Mouse (Mus musculus) liver, embryonic 13.5 days (tissue): ENCODE data around the gene Ooep. TPM values are rescaled to one million over a fixed set of nuclear protein-coding genes. Genes with fewer than 3 reads are reported as not detected.
A peak's percentile ranks its signal among the peaks of the same experiment; 100 is the strongest.

Experiments
- ATAC-seq: fragments of 200-750 bp; cut with Nextera tagmentation; 2 replicates; pipeline ENCODE4 v1.8.0; 2017; ENCODE audit warnings: low read depth, mild to moderate bottlenecking, moderate number of reproducible peaks, moderate library complexity
- DNase-seq: peaks from one replicate; pipeline ENCODE4 v3.0.0; 2022
- H3K27ac ChIP-seq: fragments of 300-500 bp; sonication (generic); 2 replicates; pipeline ENCODE4 v1.5.1; 2015; ENCODE audit warnings: moderate library complexity, mild to moderate bottlenecking, inconsistent platforms
- H3K27me3 ChIP-seq: fragments of 300-500 bp; sonication (generic); 2 replicates; pipeline ENCODE4 v1.6.1; 2015; ENCODE audit warnings: mild to moderate bottlenecking, inconsistent platforms
- H3K36me3 ChIP-seq: fragments of 300-500 bp; sonication (generic); 2 replicates; pipeline ENCODE4 v1.6.1; 2015; ENCODE audit warnings: mild to moderate bottlenecking, inconsistent platforms
- H3K4me1 ChIP-seq: fragments of 300-500 bp; sonication (generic); replicated peaks from 2 replicates; pipeline ENCODE4 v1.6.1; 2015; ENCODE audit warnings: inconsistent platforms
- H3K4me2 ChIP-seq: fragments of 300-500 bp; sonication (generic); 2 replicates; pipeline ENCODE4 v1.6.1; 2015; ENCODE audit warnings: inconsistent platforms, mild to moderate bottlenecking, moderate library complexity
- H3K4me3 ChIP-seq: fragments of 300-500 bp; sonication (generic); replicated peaks from 2 replicates; pipeline ENCODE4 v1.5.1; 2015; ENCODE audit warnings: mild to moderate bottlenecking, inconsistent platforms
- H3K9ac ChIP-seq: fragments of 300-500 bp; sonication (generic); 2 replicates; pipeline ENCODE4 v1.6.1; 2015; ENCODE audit warnings: mild to moderate bottlenecking, inconsistent platforms
- H3K9me3 ChIP-seq: fragments of 300-500 bp; sonication (generic); replicated peaks from 2 replicates; pipeline ENCODE4 v1.6.1; 2016; ENCODE audit warnings: inconsistent platforms
- WGBS: fragments of 180-500 bp; shearing (Covaris S2); methylation state at CpG from one replicate; pipeline ENCODE4 v1.1.7; 2015; ENCODE audit not compliant: insufficient replicate concordance; 5-methylcytosine and 5-hydroxymethylcytosine counted together
- polyA plus RNA-seq: library from polyadenylated mRNA; unstranded; fragments of >200 nt; fragmentation: Nextera tagmentation; extraction: Ambion mirVana; gene quantifications from 2 replicates; pipeline ENCODE4 v1.2.1, GENCODE M21; 2015

The Ooep gene
- 0.08 and 0.12 TPM in 2 replicates for polyA plus RNA-seq

DNA sequence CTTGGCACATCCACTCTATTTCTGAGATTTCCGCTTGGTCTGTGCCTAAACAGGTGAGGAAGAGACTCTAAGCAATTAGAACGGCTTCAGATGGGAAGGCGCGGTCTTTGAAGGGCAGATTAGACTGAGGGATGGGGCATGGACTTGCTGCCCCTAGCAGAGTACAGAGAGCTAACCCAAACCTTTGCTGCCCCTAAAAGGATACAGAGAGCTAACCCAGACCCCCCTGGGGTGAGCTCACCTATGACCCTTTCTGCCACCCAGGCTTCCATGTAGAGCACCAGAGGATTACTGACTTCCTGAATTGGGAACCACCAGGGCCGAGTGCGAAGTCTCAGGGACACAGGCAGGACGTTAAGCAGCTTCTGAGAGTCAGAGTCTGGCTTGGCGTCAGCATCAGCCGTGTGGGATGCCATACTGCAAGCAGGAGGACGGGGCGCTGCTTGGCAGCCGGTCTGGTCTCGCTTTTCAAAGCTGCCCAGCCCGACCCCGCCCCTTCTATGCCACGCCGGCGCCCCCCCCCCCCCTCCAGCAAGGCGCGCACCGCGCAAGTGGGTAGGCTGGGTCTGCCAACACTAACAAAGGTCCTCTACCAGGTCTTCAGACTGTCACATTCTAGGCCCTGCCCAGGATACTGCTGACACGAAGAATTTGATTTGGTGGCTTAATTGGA lies at the start of gene Ooep:
Ooep (minus strand) TSS at position 613 of the 673 bp plus-strand sequence.
- Histone ChIP-seq H3K4me3 (no peak within 1 kb of the TSS; the same call in 1 of the 2 replicates), H3K9me3 (no peaks in the 10 kb centered on the region), H3K4me1 (no peaks in the 10 kb centered on the region), H3K36me3 (no peaks in the 10 kb centered on the region), H3K9ac (no peak within 1 kb of the TSS), H3K4me2 (peak within 1 kb of the TSS; percentile 43), H3K27ac (no peak within 1 kb of the TSS), H3K27me3 (peaks cover 29% of the 10 kb centered on the region)
- 6% methylated on average over 23 of the region's 23 CpGs for WGBS
- ATAC-seq (no peak), DNase-seq (no peak)

DNA sequence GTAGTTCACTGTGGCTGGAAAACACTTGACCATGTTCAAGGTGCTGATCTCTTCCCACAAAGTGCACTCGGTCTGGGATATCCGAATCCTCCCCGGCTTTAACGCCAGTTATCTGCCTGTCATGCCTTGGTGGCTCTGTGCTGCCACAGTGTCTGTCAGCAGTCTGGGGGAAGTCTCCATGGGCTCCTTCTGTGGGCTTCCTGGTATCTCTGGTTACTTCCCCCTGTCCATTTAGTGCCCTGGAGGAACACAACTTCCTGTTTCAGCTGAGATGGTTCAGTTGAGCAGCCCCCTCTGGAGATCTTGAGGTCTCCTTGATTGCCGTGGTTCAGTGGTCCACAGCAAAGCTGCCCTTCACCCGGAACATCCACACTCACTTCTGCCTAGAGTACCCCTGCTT lies 49.7 kb upstream of the Ooep start:
- H3K9me3 ChIP-seq: no peaks in the 10 kb centered on the region
- H3K27ac ChIP-seq: no peak overlapping the region
- ATAC-seq (peak; percentile 51; the same call in 1 of the 2 replicates), DNase-seq (no peak)
- peak overlapping the region; percentile 59; the same call in 1 of the 2 replicates for H3K9ac ChIP-seq
- no peaks in the 10 kb centered on the region for H3K36me3 ChIP-seq
- peaks cover 8% of the 10 kb centered on the region for H3K4me1 ChIP-seq
- H3K4me3 ChIP-seq: peak overlapping the region; percentile 45
- H3K4me2 ChIP-seq: peak overlapping the region; percentile 67
- H3K27me3 ChIP-seq: no peaks in the 10 kb centered on the region; the same call in 1 of the 2 replicates
- 22% methylated on average over 6 of the region's 6 CpGs for WGBS

DNA sequence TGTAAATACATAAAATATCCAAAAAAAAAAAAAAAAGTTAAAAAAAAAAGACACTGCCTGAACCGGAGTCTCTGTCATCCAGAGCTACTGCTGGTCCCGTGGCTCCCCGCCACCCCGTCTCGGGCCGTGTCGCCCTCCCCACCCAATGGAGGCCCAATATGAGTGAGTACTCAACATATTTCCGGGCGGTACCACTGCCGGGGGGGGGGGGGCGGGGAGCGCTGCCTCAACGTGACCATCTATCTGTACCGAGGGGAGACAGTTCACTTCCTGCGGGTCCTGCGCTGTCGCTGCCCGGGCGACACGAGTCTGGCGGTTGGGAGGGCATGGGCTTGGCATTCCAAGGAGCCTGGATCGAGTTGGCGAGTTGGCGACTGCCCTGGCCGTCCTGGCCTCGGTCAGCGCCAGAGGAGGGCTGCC lies 48.8 kb upstream of the Ooep start:
- Histone ChIP-seq H3K4me2 (peak overlapping the region; percentile 67), H3K4me1 (peaks cover 8% of the 10 kb centered on the region), H3K36me3 (no peaks in the 10 kb centered on the region), H3K27me3 (no peaks in the 10 kb centered on the region; the same call in 1 of the 2 replicates), H3K9ac (peak overlapping the region; percentile 59), H3K4me3 (peak overlapping the region; percentile 45), H3K9me3 (no peaks in the 10 kb centered on the region), H3K27ac (no peak overlapping the region)
- 4% methylated on average over 26 of the region's 27 CpGs for WGBS
- DNase-seq (no peak), ATAC-seq (peak; percentile 67)

DNA sequence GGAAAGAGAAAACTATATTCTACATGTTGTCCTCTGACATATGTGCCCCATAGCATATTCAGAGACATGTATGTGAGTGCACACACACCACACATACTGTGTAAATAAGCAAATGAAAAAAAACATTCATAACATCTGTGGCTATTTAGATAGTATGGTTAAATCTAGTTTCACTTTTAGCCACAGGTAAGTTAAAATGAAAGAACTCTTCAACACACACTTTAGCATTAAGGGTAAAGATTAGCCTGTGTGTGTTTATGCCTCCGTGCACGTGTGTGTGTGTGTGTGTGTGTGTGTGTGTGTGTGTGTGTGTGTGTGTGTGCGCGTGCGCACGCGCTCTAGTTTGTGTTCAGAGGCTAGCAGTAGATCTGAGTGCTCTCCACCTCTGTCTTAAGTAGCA lies 23.1 kb upstream of the Ooep start:
- Histone ChIP-seq H3K36me3 (no peaks in the 10 kb centered on the region), H3K27me3 (peaks cover 30% of the 10 kb centered on the region), H3K27ac (no peak overlapping the region), H3K4me2 (no peak overlapping the region), H3K9ac (no peak overlapping the region), H3K9me3 (no peaks in the 10 kb centered on the region), H3K4me3 (no peak overlapping the region), H3K4me1 (no peaks in the 10 kb centered on the region)
- no peak for ATAC-seq
- no peak for DNase-seq
- 87% methylated on average over 7 of the region's 7 CpGs for WGBS

DNA sequence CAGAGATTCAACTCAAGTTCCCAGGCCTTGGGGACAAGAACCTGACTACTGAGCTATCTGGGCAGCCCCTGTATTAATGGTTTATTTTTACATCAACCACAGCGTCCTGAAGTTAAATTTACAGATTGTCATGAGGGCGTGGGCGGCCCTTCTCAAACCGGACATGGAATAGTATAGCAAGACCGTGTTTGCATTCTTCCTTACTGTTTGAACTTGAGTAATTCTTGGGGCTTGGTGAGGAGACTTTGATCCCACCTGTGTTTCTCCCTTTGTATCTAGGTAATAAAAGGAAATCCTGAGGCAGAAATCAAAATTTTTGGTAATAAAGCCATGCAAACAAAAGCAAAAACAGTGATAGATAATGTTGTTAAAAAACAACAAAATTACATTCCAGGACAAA lies 22.0 kb upstream of the Ooep start:
- H3K36me3 ChIP-seq: no peaks in the 10 kb centered on the region
- no peak overlapping the region for H3K4me3 ChIP-seq
- peaks cover 7% of the 10 kb centered on the region for H3K4me1 ChIP-seq
- no peak overlapping the region for H3K27ac ChIP-seq
- ATAC-seq (no peak), DNase-seq (no peak)
- no peak overlapping the region for H3K4me2 ChIP-seq
- WGBS: 60% methylated on average over 5 of the region's 5 CpGs
- H3K9ac ChIP-seq: no peak overlapping the region
- peaks cover 40% of the 10 kb centered on the region for H3K27me3 ChIP-seq
- no peaks in the 10 kb centered on the region for H3K9me3 ChIP-seq

DNA sequence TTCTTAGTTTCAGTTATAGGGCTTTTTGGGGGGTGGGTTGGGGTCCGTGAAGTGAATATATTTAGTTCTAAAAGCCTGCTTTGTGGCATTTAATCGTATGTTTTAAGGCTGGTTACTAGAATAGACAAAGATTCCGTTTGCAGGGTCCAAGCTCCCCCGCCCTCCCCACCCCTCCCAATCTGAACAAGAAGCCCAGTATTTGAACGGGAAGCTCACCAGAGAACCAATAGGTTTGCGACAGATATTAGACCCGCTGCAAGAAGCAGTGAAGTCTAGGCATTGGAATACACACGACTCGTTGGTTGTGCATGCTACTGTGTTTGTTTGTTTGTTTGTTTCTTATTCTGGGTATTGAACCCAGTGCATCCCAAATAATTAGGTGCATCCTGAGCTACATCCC lies 18.0 kb upstream of the Ooep start:
- Histone ChIP-seq H3K27ac (no peak overlapping the region), H3K4me1 (peaks cover 9% of the 10 kb centered on the region), H3K4me3 (no peak overlapping the region), H3K27me3 (peaks cover 79% of the 10 kb centered on the region), H3K9me3 (no peaks in the 10 kb centered on the region), H3K36me3 (no peaks in the 10 kb centered on the region), H3K4me2 (no peak overlapping the region), H3K9ac (no peak overlapping the region)
- ATAC-seq (no peak), DNase-seq (no peak)
- WGBS: 42% methylated on average over 9 of the region's 9 CpGs

DNA sequence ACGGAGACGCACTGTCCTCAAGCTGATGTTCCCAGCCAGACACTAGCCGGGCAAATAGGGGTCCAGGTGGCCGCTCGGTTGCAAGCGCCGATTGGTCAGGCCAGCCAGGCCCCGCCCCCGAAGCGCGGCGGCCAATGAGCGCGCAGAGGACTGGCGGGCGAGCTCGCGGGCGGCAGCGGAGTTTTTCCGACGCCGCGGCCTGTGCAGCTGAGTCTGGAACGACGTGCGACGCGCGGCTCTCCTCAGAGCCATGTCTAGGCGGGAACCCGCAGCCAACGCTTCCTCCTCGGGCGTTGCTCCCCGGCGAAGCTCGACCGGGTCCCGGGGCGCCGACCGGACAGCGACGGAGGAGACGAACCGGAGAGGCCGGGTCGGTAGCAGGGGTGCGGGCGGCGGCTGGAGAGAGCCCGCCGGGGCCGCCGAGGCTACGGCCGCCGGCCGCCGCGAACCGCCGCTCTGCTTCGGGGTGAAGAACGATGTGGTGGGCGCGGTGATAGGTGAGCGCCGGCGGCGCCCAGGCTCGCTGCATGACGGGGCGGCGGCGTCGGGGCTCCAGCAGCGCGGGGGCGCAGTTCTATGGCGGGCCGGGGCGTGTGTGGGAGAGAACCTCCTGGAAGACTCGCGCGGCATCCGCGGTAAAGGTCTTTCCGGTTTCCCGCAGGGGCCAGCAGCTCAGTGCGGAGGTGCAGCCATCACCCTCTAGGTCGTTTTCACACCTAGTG lies 17.3 kb upstream of the Ooep start, which contains the start of gene Ddx43:
Ddx43 (plus strand) TSS at position 148 of the 722 bp plus-strand sequence.
- H3K27ac ChIP-seq: no peak within 1 kb of the TSS
- peaks cover 9% of the 10 kb centered on the region for H3K4me1 ChIP-seq
- no peak within 1 kb of the TSS for H3K9ac ChIP-seq
- DNase-seq (peak; percentile 15), ATAC-seq (peak; percentile 48)
- peaks cover 86% of the 10 kb centered on the region for H3K27me3 ChIP-seq
- H3K4me3 ChIP-seq: peak within 1 kb of the TSS; percentile 40
- peak within 1 kb of the TSS; percentile 54 for H3K4me2 ChIP-seq
- no peaks in the 10 kb centered on the region for H3K9me3 ChIP-seq
- no peaks in the 10 kb centered on the region for H3K36me3 ChIP-seq
- 4% methylated on average over 93 of the region's 93 CpGs for WGBS

DNA sequence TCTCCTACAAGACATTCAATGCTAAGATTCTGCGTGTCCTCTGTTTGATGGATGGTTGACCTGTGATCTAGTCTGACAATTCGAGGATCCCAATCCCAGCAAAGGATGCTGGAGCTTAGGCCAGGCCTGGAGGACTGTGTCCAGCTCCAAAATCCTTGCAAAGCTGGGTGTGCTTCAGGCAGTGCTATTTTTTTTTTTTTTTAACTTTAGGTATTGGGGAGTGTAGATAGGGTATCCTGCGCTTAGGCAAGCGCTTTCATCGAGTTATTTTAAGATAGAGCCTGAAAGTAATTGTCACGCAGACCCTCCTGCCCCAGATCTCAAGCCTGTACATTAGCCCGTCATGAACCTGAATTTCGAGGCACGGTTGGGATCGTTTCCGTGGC lies 16.7 kb upstream of the Ooep start:
- H3K27ac ChIP-seq: no peak overlapping the region
- no peak overlapping the region for H3K4me3 ChIP-seq
- WGBS: 25% methylated on average over 11 of the region's 11 CpGs
- H3K9me3 ChIP-seq: no peaks in the 10 kb centered on the region
- H3K36me3 ChIP-seq: no peaks in the 10 kb centered on the region
- no peak overlapping the region for H3K9ac ChIP-seq
- H3K4me2 ChIP-seq: peak overlapping the region; percentile 54
- ATAC-seq (no peak), DNase-seq (no peak)
- peaks cover 9% of the 10 kb centered on the region for H3K4me1 ChIP-seq
- peaks cover 87% of the 10 kb centered on the region for H3K27me3 ChIP-seq

DNA sequence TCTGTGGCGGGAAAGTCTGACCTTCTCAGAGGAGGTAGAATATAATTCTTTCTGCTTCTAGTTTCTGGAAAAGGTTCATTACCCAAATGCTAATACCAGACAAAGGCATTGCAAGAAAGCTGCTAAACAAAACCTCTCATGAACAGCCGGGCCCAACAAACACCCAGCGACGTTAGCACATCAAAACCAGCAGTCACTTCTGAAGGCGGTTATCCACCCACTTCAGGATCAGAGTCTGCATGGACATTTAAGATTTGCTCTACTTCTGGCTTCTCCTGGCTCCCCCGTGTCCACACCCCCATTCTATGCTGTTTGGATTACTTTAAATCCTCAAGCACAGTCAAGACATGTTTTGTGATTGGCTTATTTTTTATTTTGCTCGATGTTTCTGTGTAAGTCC lies 16.1 kb upstream of the Ooep start:
- H3K27me3 ChIP-seq: peaks cover 86% of the 10 kb centered on the region
- WGBS: 50% methylated on average over 7 of the region's 7 CpGs
- DNase-seq: no peak
- no peaks in the 10 kb centered on the region for H3K36me3 ChIP-seq
- H3K9ac ChIP-seq: no peak overlapping the region
- no peak overlapping the region for H3K4me2 ChIP-seq
- peaks cover 9% of the 10 kb centered on the region for H3K4me1 ChIP-seq
- no peak overlapping the region for H3K4me3 ChIP-seq
- no peak for ATAC-seq
- no peak overlapping the region for H3K27ac ChIP-seq
- H3K9me3 ChIP-seq: no peaks in the 10 kb centered on the region

DNA sequence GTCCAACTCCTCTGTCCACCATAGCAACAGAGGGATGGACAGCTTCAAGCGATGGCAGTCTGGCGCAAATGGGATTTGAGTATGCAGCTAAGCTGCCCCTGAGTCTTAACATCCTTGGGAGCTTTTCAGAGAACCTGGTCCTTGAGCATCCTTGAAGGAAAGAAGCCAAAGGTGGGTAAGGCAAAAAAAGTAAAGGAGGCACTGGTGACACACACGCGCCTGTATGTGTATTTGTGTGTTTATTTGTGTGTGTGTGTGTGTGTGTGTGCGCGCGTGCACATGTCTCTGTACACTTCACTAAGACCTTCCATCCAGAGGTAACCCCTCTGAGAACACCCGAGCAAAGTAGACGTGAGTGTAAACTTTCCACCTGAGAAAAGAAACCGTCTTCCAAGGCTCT lies 15.2 kb upstream of the Ooep start:
- no peak overlapping the region for H3K27ac ChIP-seq
- ATAC-seq (no peak), DNase-seq (no peak)
- no peak overlapping the region for H3K4me2 ChIP-seq
- no peaks in the 10 kb centered on the region for H3K36me3 ChIP-seq
- peaks cover 9% of the 10 kb centered on the region for H3K4me1 ChIP-seq
- no peak overlapping the region for H3K4me3 ChIP-seq
- no peaks in the 10 kb centered on the region for H3K9me3 ChIP-seq
- peaks cover 77% of the 10 kb centered on the region for H3K27me3 ChIP-seq
- 73% methylated on average over 10 of the region's 10 CpGs for WGBS
- H3K9ac ChIP-seq: no peak overlapping the region

DNA sequence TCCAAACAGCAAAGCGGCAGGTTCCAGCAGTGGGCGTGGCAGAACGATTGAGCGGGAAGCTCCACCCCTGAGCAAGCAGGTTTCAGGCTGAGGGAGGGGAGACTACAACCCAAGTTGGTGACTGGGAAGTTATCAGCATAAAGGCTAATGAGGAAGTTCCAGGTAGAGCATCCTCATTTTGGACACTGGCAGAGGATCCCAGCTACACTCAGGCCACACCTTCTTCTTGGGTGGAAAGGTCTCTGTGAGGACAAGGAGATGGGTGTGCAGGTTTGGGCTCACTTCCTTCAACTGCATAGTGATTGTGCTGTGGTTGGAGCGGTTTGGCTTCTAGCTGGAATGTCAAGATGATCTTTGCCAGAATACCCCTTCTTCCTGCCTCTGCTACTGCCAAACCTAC lies 11.5 kb upstream of the Ooep start:
- ATAC-seq: no peak
- no peaks in the 10 kb centered on the region for H3K36me3 ChIP-seq
- H3K9ac ChIP-seq: no peak overlapping the region
- H3K9me3 ChIP-seq: no peaks in the 10 kb centered on the region
- no peak for DNase-seq
- peaks cover 41% of the 10 kb centered on the region for H3K27me3 ChIP-seq
- H3K4me2 ChIP-seq: no peak overlapping the region
- no peaks in the 10 kb centered on the region for H3K4me1 ChIP-seq
- 38% methylated on average over 5 of the region's 5 CpGs for WGBS
- H3K4me3 ChIP-seq: no peak overlapping the region
- no peak overlapping the region for H3K27ac ChIP-seq
